Comparison of ENCODE assay signal across 8 mouse cellular contexts in the genomic region with DNA sequence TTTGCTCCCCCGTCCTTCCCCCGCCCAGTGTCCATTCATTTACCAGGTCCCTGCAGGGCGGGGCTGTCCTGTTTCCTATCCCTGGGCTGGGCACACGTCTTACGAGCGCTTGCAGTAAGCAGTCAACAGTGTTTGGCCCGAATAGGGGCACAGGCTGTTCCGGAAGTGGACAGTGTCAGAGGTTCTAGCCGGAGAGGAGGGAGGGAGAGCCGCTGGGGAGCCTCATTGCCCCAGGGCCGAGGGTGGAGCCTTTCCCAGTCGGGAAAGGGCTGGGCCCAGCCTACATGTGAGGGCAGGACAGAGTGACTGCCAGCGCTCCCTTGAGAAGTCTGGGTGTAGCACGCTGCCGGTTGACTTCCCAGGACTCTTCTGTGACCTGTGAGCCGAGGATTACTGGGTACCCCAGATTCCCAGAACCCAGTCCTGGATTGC. TPM values are rescaled to one million over a fixed set of nuclear protein-coding genes. Genes with fewer than 3 reads are reported as not detected.
DNase-seq lines count a peak whose midpoint lies in the region; ATAC-seq lines count a peak whose summit lies in the region.

A gene (plus strand): TSS at position 329 of the 432 bp plus-strand sequence.

- no peaks in the 10 kb centered on the region for H3K9me3 ChIP-seq in intestine, embryonic 15.5 days
- H3K9me3 ChIP-seq in liver, embryonic 16.5 days (replicated peaks; ENCODE audit: control insufficient read depth, low read length) = no peaks in the 10 kb centered on the region
- no peaks in the 10 kb centered on the region for H3K9me3 ChIP-seq in neural tube, embryonic 12.5 days

- peaks cover 10% of the 10 kb centered on the region; the same call in 1 of the 2 replicates for H3K4me1 ChIP-seq in intestine, embryonic 15.5 days (replicated peaks)
- H3K4me1 ChIP-seq in liver, embryonic 16.5 days (ENCODE audit: control insufficient read depth, low read depth, low read length) = peaks cover 45% of the 10 kb centered on the region
- peaks cover 15% of the 10 kb centered on the region for H3K4me1 ChIP-seq in neural tube, embryonic 12.5 days

- no peaks in the 10 kb centered on the region for H3K36me3 ChIP-seq in intestine, embryonic 15.5 days
- H3K36me3 ChIP-seq in liver, embryonic 16.5 days (ENCODE audit: control insufficient read depth, insufficient read depth) = no peaks in the 10 kb centered on the region
- H3K36me3 ChIP-seq in neural tube, embryonic 12.5 days = no peaks in the 10 kb centered on the region

- peaks cover 11% of the 10 kb centered on the region; the same call in 1 of the 2 replicates for H3K27me3 ChIP-seq in intestine, embryonic 15.5 days (replicated peaks)
- H3K27me3 ChIP-seq in liver, embryonic 16.5 days (ENCODE audit: control insufficient read depth, insufficient read depth, low read depth, low read length) = peaks cover 3% of the 10 kb centered on the region
- H3K27me3 ChIP-seq in neural tube, embryonic 12.5 days (replicated peaks) = peaks cover 39% of the 10 kb centered on the region

- peak within 1 kb of the TSS; percentile 85 for H3K27ac ChIP-seq in intestine, embryonic 15.5 days
- H3K27ac ChIP-seq in liver, embryonic 16.5 days (ENCODE audit: low read length) = peak within 1 kb of the TSS; percentile 59
- no peak within 1 kb of the TSS for H3K27ac ChIP-seq in neural tube, embryonic 12.5 days

- ATAC-seq in frontal cortex, adult (ENCODE audit: low TSS enrichment) = peak; percentile 7; the same call in 1 of the 2 replicates
- ATAC-seq in intestine, embryonic 15.5 days = peak; percentile 71
- ATAC-seq in liver, embryonic 16.5 days (ENCODE audit: low read depth) = peak; percentile 70
- 0 out of 2 replicates have a peak, but pooled peaks have one; percentile 21 for ATAC-seq in neural tube, embryonic 12.5 days (ENCODE audit: low FRiP score, low read depth)

- 6% methylated on average over 16 of the region's 16 CpGs for WGBS in intestine, embryonic 15.5 days
- WGBS in liver, embryonic 16.5 days (ENCODE audit: insufficient replicate concordance) = 2% methylated on average over 16 of the region's 16 CpGs
- WGBS in neural tube, embryonic 12.5 days = 3% methylated on average over 16 of the region's 16 CpGs

- H3K4me2 ChIP-seq in intestine, embryonic 15.5 days (replicated peaks) = peak within 1 kb of the TSS; percentile 96
- peak within 1 kb of the TSS; percentile 94 for H3K4me2 ChIP-seq in liver, embryonic 16.5 days (ENCODE audit: low read depth, low read length)
- H3K4me2 ChIP-seq in neural tube, embryonic 12.5 days (replicated peaks) = peak within 1 kb of the TSS; percentile 90

- DNase-seq in frontal cortex, postnatal 10 days (ENCODE audit: low spot score in 2 of 2) = no peak
- DNase-seq in c-Kit-positive CD71-positive TER-119-positive erythroid progenitor cells, embryonic 14.5 days (ENCODE audit: low spot score) = peak; percentile 59
- DNase-seq in gastrocnemius, postnatal 25 days = peak; percentile 95
- no peak for DNase-seq in T-cell, adult 2 months (ENCODE audit: low spot score)

- H3K4me3 ChIP-seq in intestine, embryonic 15.5 days (replicated peaks) = peak within 1 kb of the TSS; percentile 62
- peak within 1 kb of the TSS; percentile 65 for H3K4me3 ChIP-seq in liver, embryonic 16.5 days (ENCODE audit: low read depth, low read length)
- peak within 1 kb of the TSS; percentile 49 for H3K4me3 ChIP-seq in neural tube, embryonic 12.5 days

- H3K9ac ChIP-seq in intestine, embryonic 15.5 days = peak within 1 kb of the TSS; percentile 62
- peak within 1 kb of the TSS; percentile 63 for H3K9ac ChIP-seq in liver, embryonic 16.5 days (ENCODE audit: low read depth, low read length)
- H3K9ac ChIP-seq in neural tube, embryonic 12.5 days = peak within 1 kb of the TSS; percentile 64

RNA-seq across cellular contexts. Expression of the gene that starts here (rescaled TPM):
- 10 to 100 TPM in 1 of 2 experiments, 1 to 10 TPM in 1; 5.8 to 12.5 TPM for total RNA-seq in gastrocnemius, postnatal 25 days (2021)
- polyA plus RNA-seq in intestine, embryonic 15.5 days (2015; fragmentation: Nextera tagmentation; extraction: Ambion mirVana) = 3.0 and 3.2 TPM in 2 replicates
- polyA plus RNA-seq in liver, embryonic 16.5 days (2015; fragmentation: Nextera tagmentation; extraction: Ambion mirVana) = 2.2 and 3.0 TPM in 2 replicates
- 2.1 and 3.2 TPM in 2 replicates for polyA plus RNA-seq in neural tube, embryonic 12.5 days (2016; fragmentation: Nextera tagmentation; extraction: Ambion mirVana)

Comparison
In these comparisons a context has a peak if more than half of its experiments do, and no peak if none do; other contexts are left out.
1. ATAC-seq: peak in every context shown above with its lines; median percentile 71 in intestine, embryonic 15.5 days; 70 in liver, embryonic 16.5 days; 21 in neural tube, embryonic 12.5 days; 7 in frontal cortex, adult.
2. DNase-seq: peak in c-Kit-positive CD71-positive TER-119-positive erythroid progenitor cells, embryonic 14.5 days (single experiment) and gastrocnemius, postnatal 25 days (single experiment); none in frontal cortex, postnatal 10 days (0 of 2) and T-cell, adult 2 months (single experiment).
3. Peak in every context shown above with its lines, with median percentiles within 50 percentile points of each other: H3K4me2 ChIP-seq, H3K4me3 ChIP-seq and H3K9ac ChIP-seq.